Mouse (Mus musculus): ENCODE measurements around the gene Supt20.
"Not testable (repeated sequence)": the region's sequence is repeated elsewhere in the genome, so short reads cannot be mapped to it uniquely, and the experiment has no call there.

The Supt20 gene

DNA sequence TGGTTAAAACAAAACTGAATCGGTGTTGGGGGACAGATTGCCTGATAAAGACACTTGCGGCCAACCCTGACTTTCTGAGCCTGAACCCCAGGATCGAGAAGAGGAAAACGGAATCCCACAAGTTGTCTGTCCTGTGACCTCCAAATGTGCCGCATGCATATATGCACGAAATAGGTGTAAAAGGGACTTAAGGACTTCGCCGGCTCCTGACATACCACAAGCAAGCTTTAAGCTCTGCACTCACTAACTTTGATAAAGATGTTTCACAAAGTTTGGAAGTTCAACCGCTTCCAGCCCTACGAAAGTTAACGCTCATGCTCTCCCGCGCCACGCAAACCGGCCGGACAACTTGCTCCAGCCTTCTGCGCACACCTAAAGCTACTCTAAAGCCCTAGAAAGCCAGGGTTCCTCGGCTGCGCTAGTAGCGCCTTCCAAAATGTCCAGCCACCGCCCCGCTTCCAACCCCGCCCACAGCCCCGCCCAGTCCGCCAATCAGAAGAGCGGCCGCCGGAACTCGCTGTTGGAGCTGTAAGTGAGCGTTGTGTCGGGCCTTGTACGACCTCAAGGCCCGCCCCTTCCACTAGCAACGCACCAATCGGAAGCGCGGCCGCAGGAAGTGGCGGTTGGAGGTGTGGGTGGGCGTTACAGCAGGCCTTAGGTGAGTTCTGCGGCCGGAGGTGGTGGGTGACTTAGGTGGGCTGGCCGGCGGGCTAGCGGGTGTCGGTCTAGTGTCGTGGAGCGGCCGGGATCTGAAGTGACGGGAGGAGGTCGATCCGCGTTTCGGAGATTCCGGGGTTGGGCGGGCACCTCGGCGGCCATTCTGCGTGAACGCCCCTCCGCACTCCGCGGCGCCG is at the start of gene Supt20:
Gene Supt20 (plus strand): TSS at position 606 of the 854 bp plus-strand sequence.
- DNase-seq: peak; percentile 94

DNA sequence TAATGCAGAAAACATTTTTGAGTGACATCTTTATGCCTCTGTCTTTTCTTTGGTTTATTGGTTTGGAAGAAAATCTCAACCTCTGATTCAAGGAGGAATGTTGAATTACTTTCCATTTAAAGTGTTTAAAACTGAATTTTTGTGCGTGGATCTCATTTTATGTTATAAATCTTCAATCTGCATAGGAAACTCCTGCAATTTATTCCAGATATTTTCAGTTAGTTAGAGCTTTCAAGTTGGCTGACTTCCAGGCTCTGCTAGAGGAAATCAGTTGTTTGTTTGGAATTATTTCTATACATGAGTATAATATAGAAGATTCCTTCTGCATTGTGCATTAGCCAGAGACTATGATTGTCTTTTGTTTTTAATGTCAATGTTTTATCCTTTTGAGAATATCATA is 49.8 kb upstream of the Supt20 start:
- DNase-seq: no peak

DNA sequence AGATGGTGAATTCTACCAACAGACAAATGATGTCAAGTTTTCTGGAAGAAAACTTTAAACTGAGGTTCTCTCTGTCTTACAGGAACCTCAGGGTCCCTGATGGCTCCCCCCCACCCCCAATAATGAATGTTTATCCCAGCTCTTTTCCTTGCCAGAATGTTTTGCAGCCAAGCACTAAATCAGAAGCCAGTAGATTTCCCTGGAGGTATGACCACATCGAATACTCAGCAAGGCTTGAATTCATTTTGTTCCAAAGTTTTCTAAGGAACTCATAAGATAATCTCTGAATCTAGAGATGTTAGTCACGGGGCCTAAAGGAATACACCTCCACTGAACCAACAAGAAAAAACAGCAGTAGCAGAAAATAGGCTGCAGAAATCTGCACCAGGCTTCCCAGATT is 45.0 kb upstream of the Supt20 start:
- no peak for DNase-seq

DNA sequence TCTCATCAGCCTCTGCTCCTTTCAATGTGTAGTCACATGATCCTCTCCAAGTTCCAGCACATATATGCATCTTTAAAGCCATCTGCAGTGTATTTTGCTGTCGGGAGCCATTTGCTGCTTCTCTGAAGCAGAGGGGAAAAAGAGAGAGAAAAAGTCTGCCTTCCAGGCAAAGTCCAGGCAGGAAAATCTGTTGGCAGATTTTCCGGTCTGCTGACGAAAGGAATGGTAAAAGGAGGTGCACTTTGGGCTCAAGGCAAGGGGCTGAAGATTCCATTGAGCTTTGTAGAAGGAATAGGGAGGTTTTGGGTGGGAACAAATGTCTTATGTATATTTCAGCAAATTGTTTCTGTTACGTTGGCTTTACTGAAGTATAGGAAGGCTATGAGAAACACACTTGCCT is 41.0 kb upstream of the Supt20 start:
- peak; percentile 51 for DNase-seq

DNA sequence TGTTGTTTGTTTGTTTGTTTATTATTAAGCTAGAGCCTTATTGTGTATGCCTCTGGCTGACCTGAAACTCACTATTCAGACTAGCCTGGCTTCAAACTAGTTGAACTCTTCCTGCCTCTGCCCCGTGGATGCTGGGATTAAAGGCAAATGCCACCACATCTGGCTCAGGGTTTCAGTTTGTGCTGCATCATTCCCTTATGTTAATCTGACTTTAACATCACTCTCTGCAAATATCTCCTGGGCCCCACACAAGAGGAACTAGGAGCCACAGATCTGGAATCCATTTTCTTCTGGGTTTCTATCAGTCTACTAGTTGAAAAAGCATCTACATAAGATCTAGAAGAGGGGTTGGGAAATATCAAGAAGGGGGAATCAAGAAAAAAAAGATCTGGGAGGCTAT is 38.4 kb upstream of the Supt20 start:
- DNase-seq: no peak

DNA sequence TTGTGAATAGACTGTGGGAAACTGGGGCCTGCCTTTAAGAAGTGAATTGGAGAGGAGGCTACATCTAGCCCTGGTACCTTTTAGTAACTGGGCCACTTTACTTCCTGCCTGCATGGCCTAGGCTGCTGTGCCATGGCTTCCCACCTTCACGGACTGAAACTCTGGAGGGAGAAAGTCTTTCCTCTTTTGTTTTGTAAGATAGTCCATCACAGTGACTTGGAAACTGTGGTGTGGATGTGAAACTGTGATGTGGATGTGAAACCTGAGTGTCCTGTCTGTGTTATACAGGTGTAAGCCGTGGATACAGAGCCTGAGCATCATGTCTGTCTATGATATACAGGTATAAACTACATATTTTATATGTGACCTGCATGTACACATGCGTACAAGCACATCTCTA is 35.5 kb upstream of the Supt20 start:
- DNase-seq: no peak

DNA sequence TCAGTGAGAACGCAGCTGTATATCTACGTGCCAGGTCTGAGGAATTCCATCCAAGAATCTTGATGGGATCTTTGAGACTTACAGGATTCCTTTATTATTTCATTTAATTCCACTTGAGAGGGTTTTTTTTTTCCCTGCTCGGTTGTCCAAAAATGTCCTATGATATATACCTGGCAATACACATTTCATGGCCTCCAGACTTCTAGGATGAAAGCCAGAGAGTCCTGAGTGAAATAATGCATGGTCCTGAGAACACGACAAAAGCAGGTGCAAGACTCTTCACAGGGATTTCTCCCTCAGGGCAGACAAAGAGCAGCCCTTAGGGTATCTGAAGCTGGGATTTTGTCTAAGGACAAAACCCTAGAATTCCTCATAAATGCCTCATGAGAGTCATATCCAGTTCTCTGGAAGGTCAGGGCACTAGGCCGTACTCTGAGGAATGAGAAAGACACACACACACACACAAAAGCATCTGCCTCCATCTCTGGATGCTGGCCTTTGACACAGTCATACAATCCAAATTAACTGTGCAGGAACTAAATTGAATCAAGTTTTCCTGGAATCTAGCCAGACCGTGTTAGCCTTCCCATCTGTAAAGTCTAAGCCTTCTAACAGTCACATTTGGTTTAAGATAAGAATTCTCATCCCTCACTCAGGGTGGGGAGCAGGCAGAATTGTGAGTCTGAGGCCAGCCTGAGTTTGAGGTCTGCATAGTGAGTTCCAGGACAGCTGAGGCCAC is 34.5 kb upstream of the Supt20 start:
- DNase-seq: no peak

DNA sequence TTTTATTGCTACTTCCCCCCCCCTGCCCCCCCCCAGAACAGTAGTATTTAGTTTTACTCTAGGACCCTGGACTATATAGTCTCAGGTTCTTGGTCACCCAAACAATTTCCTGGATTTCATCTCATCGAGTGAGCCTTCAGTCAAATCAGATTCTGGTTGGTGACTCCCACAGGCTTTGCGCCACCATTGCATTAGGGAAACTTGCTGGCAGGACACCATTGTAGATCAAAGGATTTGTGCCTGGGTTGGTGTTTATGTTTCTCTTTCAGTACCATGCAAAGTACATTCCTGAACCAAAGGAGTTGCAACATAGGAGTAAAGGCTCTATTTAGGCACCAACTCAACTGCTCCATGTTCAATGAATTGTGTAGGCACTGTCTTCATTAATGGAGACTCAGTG is 32.9 kb upstream of the Supt20 start:
- DNase-seq: no peak

DNA sequence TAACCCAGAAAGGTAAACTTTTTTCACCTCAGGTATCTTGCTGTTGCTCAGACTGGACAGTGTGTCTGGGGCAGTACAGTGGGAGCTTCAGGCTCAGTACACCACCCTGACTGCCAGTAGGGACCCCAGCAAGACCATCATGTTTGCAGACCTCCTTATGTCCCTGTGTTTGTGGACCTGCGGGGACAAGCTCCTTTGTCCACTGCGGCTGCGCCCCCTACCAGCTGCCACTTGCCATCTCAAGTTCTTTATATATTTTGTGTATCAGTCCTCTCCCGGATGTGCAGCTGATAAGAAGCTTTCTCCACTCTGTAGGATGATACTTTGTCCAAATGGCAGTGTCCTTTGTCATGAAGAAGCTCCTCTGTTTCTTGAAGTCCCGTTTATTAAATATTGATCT is 30.2 kb upstream of the Supt20 start:
- no peak for DNase-seq

DNA sequence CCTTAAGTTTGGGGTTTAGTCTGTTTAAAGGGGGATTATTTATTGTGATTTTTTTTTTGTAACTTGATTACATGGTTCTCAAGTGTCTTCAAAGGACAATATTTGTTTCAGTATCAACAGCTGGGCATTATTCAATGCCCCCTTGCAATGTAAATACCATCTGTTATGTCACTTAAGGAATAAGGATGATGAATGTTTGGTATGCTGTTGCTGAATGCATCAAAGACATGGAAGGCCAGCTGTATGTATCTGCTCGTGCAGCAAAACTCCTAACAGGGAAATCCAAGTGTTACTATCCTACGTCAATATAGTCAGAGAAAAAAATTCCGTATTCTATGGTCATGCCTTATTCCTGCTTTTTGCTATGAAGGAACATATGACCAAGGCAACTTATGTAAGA is 24.5 kb upstream of the Supt20 start:
- no peak for DNase-seq

DNA sequence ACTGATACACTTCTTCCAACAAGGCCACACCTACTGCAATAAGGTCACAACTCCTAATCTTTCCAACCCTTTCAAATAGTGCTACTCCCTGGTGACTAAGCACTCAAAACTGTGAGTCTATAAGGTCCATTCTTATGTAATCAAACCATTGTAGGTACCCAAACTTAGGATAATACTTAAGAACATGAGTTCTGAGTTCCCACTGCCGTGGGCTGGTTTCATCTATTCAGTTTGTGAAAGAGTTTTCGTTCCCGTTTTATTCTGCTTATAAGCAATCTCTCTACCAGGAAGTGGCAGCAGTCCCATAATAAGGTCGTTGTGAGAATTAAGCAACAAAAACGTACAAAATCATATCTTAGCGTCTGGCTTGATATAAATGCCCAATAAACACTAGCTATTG is 23.9 kb upstream of the Supt20 start:
- no peak for DNase-seq

DNA sequence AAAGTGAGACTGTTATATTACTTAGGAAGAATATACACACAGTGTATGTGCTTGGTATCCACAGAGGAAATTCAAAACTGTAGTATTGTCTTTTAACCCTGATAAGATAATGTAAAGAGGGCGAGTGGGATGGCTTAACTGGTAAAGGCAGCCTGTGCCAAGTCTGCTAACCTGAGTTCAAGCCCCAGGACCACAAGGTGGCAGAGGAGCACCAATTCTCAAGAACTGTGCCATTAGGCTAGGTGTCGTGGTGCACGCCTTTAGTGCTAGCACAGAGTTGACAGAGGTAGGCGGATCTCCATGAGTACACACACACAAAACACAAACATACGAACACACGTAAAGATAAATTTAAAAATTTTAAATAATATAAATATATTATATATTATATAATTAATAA is 23.0 kb upstream of the Supt20 start:
- DNase-seq: no peak

DNA sequence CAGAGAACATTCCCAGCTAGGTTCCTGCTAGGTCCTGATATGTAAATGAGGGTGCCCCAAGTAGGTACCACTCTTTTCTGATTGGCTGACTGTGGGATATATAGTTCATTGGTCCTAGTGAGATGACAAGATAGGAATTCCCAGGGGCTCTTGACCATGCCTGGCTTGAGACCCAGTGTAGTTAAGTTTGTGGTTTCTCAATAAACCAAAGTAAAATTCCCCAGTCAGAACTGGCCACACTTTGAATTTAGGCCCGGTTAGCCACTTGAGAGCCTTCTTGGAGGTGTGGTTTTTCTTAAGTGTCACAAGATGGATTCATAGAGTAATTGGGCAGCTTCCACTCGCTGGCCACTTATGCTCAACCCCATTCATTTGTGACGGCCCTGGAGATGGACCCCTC is 20.5 kb upstream of the Supt20 start:
- DNase-seq: no peak

DNA sequence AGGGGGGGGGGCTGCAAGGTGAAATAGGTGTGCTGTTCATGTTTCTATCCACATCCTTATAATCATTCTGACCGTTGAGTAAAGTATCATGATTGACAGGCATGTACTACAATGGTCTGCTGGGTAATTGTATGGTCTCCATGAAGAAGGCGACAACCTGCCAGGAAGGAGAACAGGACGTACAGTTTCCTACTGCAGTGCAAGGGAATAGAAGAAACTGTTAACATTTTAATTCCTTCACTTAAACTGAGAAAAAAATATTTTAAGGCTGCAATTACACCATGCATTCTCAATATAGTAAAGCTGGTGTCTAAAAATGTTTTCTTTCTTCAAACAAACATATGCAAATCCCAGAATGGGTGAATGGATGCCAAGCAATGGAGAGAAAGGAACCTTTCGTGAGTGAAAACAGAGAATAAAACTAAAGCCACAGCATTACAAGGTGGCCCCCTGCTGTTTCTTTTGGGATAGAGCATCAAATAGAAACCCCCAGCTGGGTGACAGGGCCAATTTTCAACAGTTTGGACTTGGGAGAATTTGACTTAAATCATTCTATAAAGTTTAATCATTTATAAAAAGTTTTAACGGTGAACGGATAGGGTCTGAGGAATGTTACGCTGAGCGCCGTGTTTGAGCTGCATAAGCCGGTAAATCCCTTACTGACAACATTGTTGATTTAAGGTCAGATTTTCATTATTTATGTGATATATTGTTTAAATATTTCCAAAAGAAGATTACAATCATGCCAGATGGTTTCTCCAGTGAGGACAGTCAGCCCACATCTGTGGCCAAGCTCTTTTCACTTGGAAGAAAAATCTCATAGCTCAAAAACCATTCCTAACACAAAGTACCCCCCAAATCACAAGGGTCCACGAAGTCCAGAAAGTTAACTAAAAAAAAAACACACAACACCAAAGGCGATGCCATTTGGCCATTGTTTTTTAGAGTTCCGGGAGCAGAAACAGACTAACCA is 19.8 kb upstream of the Supt20 start:
- DNase-seq: no peak

DNA sequence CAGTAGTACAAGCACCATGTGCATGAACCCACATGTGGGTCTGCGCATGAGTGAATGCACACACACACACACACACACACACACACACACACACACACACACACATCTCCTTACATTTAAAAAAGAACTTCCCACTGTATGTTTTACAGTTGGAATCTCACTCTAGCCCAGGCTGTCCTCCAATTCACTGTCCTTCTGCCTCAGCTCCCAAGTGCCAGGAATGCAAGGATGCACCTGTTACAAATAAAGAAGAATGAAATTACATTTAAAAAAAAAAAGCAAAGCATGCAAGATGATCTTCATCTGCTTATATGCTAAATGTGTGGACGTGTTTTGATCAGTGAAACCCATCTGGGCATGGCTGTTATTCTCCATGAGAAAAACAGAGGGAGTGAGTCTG is 15.8 kb upstream of the Supt20 start:
- no peak for DNase-seq

DNA sequence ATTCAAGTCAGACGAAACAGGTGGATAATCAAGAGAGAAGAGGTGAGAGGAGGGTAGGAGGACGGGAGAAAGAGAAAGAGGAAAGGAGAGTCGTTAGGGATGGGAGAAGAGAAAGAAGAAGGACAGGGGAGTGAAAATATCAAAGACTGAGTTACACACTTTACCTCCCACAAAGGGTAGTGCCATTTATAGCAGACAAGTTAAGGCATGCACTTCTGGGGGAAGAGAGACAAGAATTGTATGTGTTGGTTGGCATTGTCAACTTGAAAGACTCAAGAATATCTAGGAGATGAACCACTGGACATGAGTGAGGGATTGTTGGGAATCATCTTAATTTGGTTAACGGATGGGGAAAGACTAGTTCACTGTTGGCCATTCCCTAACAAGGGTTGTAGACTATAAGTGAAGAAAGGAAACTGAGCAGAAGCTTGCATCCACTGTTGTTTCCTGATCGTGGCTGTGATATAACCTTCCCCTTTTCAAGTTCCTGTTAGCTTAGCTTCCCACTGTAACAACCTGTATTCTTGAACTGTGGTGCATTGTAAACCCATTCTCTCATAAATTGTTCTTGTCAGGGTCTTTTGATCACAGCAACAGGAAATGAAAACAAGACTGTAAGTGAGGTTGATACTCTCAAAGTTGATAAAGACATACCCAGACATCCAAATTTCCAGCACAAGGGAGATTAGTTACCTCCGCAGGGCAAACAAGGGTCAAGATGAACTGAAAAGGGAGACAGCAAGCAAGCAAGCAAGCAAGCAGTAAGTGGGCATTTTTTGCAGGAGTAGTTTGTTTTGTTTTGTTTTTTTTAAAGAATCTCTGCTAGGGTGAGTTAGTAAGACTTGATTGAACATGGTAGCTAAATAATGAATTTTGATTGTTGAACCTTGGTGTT is 11.1 kb upstream of the Supt20 start:
- no peak for DNase-seq

DNA sequence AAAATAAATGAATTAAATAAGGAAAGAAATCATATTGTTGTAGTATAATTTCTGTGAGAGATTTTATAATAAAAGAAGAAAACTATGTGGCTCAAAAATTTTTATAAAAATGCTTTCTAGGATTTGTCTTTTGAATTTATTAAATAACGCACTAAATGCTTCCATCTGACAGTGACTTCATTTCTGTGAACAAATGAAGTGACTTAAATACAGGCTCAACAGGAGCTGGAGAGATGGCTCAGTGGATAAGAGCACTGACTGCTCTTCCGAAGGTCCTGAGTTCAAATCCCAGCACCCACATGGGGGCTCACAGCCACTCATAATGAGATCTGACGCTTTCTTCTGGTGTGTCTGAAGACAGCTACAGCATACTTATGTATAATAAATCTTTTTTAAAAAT is 7.4 kb upstream of the Supt20 start:
- no peak for DNase-seq

DNA sequence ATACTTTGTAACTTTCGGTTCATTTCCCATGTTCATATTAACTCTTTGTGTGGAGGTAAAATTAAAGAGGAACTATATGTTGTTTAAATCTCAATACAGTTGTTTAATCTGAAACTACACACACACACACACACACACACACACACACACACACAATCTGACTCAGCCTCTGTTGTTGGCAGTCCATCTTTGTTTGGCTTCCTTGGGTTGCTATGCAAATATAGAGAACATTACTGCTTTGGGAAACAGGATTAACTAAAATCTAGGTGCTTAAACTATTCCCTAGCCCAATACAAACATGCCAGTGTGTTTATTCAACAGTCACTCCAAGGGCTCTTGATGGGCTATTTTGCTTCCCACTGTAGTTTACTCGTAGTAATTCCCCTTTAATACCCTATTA is 5.4 kb upstream of the Supt20 start:
- DNase-seq: no peak

DNA sequence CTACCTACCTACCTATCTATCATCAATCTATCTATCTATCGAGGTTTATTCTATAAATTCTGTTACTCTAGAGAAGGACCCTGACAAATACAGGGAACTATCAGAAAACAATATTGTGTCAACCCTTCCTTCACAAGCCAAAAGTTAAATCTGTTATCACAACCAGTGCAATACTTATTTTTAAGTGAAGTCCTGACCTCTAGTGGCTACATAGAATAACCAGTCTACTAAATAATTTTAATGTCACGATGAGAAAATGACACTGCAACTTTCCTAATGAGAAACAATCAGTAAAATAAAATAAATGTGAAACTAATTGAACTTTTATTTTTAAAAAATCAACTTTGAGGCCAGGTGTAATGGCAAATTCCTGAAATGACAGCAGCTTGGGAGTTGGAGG is 3.5 kb upstream of the Supt20 start:
- no peak for DNase-seq

DNA sequence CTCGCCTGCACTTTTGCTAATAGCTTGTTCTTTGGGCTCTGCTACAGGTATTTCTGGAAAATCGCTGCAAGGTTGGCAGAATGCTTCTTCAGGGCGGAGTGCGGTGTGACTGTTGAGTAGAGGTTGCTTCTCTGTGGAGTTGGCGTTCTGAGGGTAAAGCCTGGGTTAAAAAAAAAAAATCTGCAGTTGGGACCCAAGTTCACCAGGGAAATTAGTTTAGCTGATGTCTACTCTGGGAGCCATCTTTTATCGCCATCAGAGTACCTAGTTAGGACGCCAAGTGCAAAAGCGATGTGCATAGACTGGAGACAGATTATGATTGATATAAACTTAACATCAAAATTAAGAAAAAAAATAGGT is 429 bp downstream of the Supt20 start:
- DNase-seq: no peak

DNA sequence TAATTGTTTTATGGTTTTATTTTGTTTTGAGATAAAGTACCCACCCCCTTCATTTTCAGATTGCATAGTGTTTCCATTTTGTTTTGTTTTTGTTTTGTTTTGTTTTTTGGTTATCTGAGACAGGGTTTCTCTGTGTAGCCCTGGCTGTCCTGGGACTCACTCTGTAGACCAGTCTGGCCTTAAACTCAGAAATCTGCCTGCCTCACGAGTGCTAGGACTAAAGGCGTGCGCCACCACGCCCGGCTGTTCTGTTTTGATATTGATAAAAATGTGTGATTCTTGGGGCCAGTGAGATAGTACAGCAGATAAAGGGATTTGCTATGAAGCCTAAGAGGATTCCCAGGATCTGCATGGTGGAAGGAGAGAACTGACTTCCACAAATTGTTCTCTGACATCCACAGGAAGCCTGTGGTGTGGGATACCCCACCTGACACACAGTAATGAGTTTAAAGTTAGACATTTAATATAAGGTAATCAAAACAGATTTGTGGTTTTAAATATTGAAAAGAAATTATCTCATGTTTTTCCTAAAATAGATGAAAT is 7.2 kb downstream of the Supt20 start:
- no peak for DNase-seq

DNA sequence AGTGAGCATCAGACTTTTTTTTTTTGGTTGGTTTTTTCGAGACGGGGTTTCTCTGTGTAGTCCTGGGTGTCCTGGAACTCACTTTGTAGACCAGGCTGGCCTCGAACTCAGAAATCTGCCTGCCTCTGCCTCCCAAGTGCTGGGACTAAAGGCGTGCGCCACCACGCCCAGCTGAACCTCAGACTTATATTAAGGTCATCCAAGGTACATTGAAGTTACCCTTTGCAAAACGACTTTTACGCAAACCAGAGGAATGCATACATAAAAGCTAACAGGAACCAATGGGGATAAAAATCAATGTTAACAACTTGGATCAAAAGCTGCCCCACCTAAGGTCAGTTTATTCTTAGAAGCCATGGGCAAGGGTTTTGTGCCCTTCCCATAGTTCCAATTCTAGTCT is 11.5 kb downstream of the Supt20 start:
- not testable (repeated sequence) for DNase-seq

Measured in kidney, adult 11 months (tissue).